Mouse (Mus musculus): ENCODE measurements at regions not wholly inside any gene's neighbourhood (a gene's known extent, or its start where the extent isn't known, plus 50 kb on each side); places are given as distances from the start of the nearest gene placed in this dataset.
"Not testable (repeated sequence)": the region's sequence is repeated elsewhere in the genome, so short reads cannot be mapped to it uniquely, and the experiment has no call there.

- DNase-seq (ENCODE audit: low spot score): no peak
Measured at GRCm38 (mm10) chr17:58820588-58821195, 170.5 kb downstream of the Pdzph1 start.

DNA sequence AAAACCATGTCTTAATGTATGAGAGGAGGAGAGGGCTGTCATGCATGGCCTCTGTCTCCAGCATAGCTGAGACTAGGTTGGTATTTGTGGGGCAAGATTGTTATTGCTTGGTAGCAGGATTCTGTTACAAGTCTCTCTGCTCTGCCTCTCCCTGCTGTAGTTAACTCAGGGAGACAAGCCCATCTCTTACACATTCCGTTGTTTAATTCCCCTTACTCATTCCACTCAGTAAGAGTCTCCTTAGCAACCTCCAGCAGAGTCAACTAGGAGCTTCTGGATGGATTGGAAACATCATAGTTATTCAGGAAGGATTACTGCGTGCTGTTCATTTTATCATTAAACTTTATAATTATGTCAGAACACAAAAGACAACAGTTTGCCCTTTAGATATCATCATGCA, 171.8 kb downstream of the Pdzph1 start:
- DNase-seq (ENCODE audit: low spot score): no peak

DNA sequence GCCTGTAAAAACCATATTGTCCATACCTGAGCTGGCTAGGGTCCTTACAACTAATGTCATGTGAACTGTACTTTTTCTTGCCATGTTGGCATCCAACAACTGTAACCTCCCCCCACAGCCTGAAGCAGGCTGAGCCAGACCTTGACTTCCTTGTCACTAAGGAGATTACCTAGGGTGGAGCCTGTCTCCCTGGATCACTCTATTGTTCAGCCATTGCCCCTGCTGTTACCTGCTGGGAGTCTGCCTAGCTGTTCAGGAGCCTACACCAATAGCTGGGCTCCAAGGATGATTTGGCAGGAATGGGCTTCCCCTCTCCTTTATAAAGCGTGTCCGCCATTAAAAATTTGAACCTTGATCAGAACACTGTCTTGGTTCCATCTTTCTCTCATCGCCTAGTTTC, 215.7 kb downstream of the Pdzph1 start:
- DNase-seq (ENCODE audit: low spot score): not testable (repeated sequence)

DNA sequence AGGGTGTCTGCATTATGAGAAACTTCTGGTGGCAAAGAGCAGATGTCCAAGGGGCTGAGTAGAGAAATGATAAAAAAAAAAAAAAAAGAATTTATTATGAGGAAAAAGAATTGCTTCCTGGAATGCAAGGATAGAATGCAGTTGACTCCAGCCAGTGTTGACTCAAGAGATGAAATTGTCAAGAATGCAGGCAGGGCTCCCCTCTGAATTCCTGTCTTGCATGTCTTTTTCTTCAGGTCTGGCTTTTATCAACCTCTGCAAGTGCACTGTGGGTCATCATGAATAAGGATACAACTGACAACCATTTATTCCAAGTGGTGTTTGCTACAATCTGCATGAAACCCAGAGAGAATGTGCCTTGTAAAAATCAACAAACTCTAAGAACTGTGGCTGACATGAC, 217.6 kb downstream of the Pdzph1 start:
- DNase-seq (ENCODE audit: low spot score): no peak

- no peak for DNase-seq (ENCODE audit: low spot score)
Measured at GRCm38 (mm10) chr17:58765141-58765540, 226.0 kb downstream of the Pdzph1 start.

GRCm38 (mm10) chr17:58749000-58749399, 242.2 kb downstream of the Pdzph1 start:
- no peak for DNase-seq (ENCODE audit: low spot score)

DNA sequence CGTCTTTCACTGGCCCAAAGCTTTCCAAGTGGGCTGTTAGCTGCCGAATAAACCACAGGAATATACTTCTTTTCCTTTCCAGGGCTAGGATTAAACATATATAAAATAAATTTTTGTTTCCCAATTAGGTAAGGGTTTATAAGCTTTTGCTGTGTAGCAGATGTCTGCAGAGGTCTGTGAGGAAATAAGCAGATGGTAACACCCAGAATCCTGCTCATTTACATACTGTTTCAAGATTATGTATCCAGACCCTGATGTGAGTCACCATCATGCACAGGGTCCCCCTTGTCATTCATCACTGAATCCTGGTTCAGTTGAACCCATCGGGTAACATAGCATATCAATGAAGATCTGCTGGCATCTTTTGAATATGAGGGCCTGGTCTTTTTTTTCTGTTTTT, 242.9 kb downstream of the Pdzph1 start:
- DNase-seq (ENCODE audit: low spot score): no peak

GRCm38 (mm10) chr17:58710748-58711478, 280.3 kb downstream of the Pdzph1 start:
- peak; percentile 1 for DNase-seq (ENCODE audit: low spot score)

- DNase-seq (ENCODE audit: low spot score): no peak
Measured at GRCm38 (mm10) chr17:58690211-58690610, 301.0 kb downstream of the Pdzph1 start.

GRCm38 (mm10) chr17:58672291-58672690, 318.9 kb downstream of the Pdzph1 start:
- DNase-seq (ENCODE audit: low spot score): no peak

- no peak for DNase-seq (ENCODE audit: low spot score)
Measured at GRCm38 (mm10) chr17:58668036-58668435, 323.1 kb downstream of the Pdzph1 start.

GRCm38 (mm10) chr17:58643793-58644192, 347.4 kb downstream of the Pdzph1 start:
- no peak for DNase-seq (ENCODE audit: low spot score)

GRCm38 (mm10) chr17:58642273-58642672, 348.9 kb downstream of the Pdzph1 start:
- DNase-seq (ENCODE audit: low spot score): no peak

DNA sequence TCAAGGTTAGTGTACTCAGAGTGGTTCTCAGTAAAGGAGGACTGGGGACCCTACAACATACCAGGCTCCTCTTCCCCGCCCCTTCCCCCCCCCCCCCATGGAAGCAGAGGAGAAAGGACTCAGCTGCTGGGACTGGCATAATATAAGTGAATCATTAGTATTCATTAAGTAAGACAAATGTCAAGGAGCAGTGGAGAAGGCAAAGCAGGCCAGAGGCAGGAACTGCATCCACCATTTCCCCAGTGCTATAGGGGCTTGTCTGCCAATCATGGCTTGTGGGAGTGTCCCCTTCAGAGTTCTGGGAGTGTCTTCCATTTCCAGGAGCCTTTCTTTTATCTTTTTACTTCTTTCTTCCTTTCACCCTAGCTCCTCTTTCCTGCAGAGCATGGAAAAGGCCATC, 392.3 kb downstream of the Pdzph1 start:
- no peak for DNase-seq (ENCODE audit: low spot score)

DNA sequence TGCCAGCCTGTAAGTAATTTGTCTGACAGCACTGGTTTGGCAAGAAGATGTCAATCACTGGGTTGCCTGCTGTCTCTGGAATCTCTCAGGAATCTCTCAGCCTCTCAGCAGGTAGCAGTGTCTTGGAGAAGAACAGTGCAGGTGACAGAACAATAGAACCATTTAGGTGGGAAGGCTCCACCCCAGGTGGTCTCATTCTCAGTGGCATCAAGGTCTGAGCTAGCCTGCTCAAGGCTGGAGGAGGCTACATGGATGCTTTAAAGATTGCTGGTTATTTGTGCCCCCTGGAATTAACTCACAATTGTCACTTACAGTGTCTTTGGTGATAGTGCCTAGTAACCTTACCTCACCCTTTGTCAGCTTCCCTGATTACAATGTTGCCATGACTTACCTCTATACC, 394.5 kb downstream of the Pdzph1 start:
- DNase-seq (ENCODE audit: low spot score): no peak

DNA sequence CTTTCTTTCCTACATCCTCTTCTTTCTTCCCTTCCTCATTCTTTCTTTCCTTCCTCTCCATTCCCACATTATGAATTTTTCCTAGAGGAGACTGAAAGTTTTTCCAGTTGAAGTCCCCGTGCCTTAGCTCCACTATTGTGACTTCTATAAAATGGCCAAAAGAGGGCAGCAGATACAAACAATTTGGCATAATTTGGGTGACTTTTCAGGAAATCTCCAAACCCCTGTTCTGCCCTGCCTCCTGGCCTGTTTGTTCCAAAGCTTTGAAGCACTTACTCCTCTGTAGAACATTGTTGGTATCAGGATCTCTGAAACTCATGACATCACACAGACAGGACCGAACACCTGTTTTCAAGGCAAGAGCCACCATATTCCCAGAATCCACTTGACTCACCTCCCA, 403.2 kb downstream of the Pdzph1 start:
- no peak for DNase-seq (ENCODE audit: low spot score)

- DNase-seq (ENCODE audit: low spot score): no peak
Measured at GRCm38 (mm10) chr17:58572885-58573284, 418.3 kb downstream of the Pdzph1 start.
